Mouse (Mus musculus) kidney, adult 2 months (tissue): Measurements from ENCODE around the gene Rnf186.

Experiments
- CTCF ChIP-seq: fragments of 200-500 bp; conservative IDR thresholded peaks from 2 replicates; pipeline ENCODE4 v1.5.1; 2011; ENCODE audit warnings: low read depth, mild to moderate bottlenecking, control low read depth, low read length, moderate library complexity, mixed read lengths; ENCODE audit not compliant: insufficient read depth, insufficient read length
- POLR2A ChIP-seq: fragments of 200-500 bp; IDR thresholded peaks from one replicate; pipeline ENCODE4 v1.6.1; 2011; ENCODE audit warnings: low read depth, low read length, control low read depth

- TF ChIP-seq CTCF (no peak), POLR2A (no peak)
Measured at GRCm38 (mm10) chr4:138917282-138917681, 49.6 kb upstream of the Rnf186 start.
